Mouse (Mus musculus) liver, postnatal 0 days (tissue): ENCODE data around the gene Rph3al.

Source experiments
- CTCF ChIP-seq: sonication (generic); IDR thresholded peaks from 2 replicates; pipeline ENCODE4 v1.5.1; 2016; ENCODE audit warnings: antibody characterized with exemption, low read depth
- EP300 ChIP-seq: IDR thresholded peaks from 2 replicates; pipeline ENCODE4 v1.6.1; 2016; ENCODE audit warnings: antibody characterized with exemption, low read depth, mild to moderate bottlenecking

DNA sequence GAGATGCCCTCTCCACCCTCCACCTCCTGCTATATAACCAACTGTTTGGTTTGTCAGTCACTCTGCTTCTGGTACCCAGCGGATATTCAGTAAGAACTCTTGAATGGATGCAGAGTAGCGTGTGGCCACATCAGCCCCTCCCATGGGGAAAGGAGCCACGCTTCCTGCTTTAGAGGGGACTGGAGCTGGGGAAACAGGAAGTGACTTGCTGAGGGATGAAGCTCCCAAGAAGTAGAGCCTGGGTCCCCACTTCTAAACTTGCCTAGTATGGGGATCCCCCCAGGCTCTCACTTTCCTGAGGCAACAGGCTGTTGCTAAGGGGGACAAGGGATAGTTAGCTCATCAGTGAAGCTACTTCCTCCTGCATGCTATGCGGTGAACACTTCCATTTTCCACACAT lies 30.8 kb downstream of the Rph3al start:
- TF ChIP-seq CTCF (no peak), EP300 (no peak)
